Mouse (Mus musculus): ENCODE measurements at regions not wholly inside any gene's neighbourhood (a gene's known extent, or its start where the extent isn't known, plus 50 kb on each side); places are given as distances from the start of the nearest gene placed in this dataset.

DNA sequence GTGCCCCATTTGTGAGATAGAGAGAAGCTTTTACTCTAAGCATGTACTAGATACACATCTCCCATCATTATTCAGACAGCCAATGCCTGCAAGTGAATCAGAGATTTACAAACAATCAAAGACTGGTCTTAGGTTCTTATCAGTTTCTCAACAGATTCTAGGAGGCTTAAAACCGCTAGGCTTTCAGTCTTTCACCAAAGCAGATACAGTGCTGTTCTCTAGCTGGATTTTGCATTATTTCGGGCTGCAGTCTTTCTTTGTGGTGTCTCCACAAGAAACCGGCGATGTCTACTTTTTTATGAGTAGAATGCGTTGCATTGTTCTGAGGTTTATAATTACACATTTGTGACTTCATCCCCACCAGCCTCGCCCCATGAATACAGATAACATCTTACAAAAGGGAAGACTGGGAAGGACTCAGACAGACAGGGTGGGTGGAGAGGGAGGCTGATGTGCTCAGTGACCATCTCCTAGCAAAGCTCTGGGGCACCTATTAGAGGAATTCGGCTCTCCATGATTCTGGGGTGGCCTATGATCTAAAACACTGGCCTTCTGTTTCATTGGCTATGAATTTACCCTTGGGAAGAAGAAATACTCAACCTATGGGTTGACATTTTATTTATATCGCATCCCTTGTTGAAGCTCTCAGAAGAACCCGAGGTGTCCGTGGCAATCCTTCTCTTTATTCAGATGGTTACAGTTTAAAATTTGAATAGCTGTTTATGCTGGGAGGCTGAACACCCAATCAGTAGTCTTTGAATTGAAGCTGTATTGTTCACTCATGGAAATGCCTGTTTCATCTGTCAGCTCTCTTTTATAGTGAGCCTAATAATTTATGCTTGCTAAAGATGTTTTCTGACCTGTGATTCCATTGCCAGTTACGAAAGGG, 343.8 kb downstream of the Tmem161b start:
- no peaks in the 10 kb centered on the region for H3K9me3 ChIP-seq (ENCODE audit: control insufficient read depth, low read length)
- no peaks in the 10 kb centered on the region for H3K4me1 ChIP-seq (replicated peaks; ENCODE audit: control insufficient read depth, insufficient read depth, low read length)
- H3K4me2 ChIP-seq (ENCODE audit: low read length): no peak overlapping the region
- WGBS: 80% methylated on average over 11 of the region's 11 CpGs
- no peak for DNase-seq (ENCODE audit: low spot score)
- H3K9ac ChIP-seq (ENCODE audit: low read length): no peak overlapping the region
- no peaks in the 10 kb centered on the region for H3K36me3 ChIP-seq (ENCODE audit: control insufficient read depth, insufficient read depth, low read length)
- no peaks in the 10 kb centered on the region for H3K27me3 ChIP-seq (replicated peaks; ENCODE audit: control insufficient read depth, insufficient read depth, low read length)
- H3K4me3 ChIP-seq (ENCODE audit: low read depth, low read length): no peak overlapping the region
- H3K27ac ChIP-seq (ENCODE audit: low read depth): no peak overlapping the region
- ATAC-seq (replicated peaks; ENCODE audit: low FRiP score, low TSS enrichment, low read depth): no peak

DNA sequence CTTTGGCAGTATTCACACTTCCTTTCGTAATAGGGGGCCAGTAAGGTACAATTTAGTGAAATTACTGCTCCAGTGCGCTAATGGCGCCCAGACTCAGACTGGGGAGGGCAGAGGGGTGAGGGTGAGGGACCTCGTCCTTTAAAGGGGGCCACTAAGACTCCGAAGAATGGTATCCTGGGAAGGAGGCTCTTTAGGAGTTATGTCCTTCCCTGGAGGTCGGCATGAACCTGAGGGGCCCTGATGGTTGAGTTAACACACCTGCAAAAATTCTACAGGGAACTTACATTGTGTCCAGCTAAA, 344.4 kb downstream of the Tmem161b start:
- Histone ChIP-seq H3K27ac (ENCODE audit: low read depth) (no peak overlapping the region), H3K9ac (ENCODE audit: low read length) (no peak overlapping the region), H3K27me3 (replicated peaks; ENCODE audit: control insufficient read depth, insufficient read depth, low read length) (no peaks in the 10 kb centered on the region), H3K4me1 (replicated peaks; ENCODE audit: control insufficient read depth, insufficient read depth, low read length) (no peaks in the 10 kb centered on the region), H3K9me3 (ENCODE audit: control insufficient read depth, low read length) (no peaks in the 10 kb centered on the region), H3K36me3 (ENCODE audit: control insufficient read depth, insufficient read depth, low read length) (no peaks in the 10 kb centered on the region), H3K4me2 (ENCODE audit: low read length) (no peak overlapping the region), H3K4me3 (ENCODE audit: low read depth, low read length) (no peak overlapping the region)
- WGBS: 88% methylated on average over 6 of the region's 6 CpGs
- no peak for DNase-seq (ENCODE audit: low spot score)
- no peak for ATAC-seq (replicated peaks; ENCODE audit: low FRiP score, low TSS enrichment, low read depth)

DNA sequence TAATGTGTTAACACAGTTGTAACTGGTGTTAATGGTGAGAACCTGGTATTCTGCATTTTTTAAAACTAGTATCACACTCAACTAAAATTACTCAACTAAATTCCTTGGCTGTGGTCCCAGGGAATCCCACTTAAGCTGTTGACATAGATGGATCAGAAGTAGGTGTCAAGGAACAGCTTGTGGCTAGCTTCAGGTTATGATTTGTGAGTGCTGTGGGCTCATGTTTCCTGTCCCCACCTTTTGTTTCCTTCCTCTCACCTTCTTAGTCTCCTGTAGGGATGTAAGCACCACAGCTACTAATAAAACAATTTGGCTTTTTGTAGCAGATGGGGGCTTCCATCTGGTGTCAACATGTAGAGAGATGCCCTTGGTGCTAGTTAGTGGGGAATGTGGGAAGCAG, 347.3 kb downstream of the Tmem161b start:
- no peak overlapping the region for H3K27ac ChIP-seq (ENCODE audit: low read depth)
- no peak for DNase-seq (ENCODE audit: low spot score)
- no peak for ATAC-seq (replicated peaks; ENCODE audit: low FRiP score, low TSS enrichment, low read depth)
- no peak overlapping the region for H3K9ac ChIP-seq (ENCODE audit: low read length)
- no peaks in the 10 kb centered on the region for H3K27me3 ChIP-seq (replicated peaks; ENCODE audit: control insufficient read depth, insufficient read depth, low read length)
- no peaks in the 10 kb centered on the region for H3K4me1 ChIP-seq (replicated peaks; ENCODE audit: control insufficient read depth, insufficient read depth, low read length)
- no peak overlapping the region for H3K4me3 ChIP-seq (ENCODE audit: low read depth, low read length)
- H3K9me3 ChIP-seq (ENCODE audit: control insufficient read depth, low read length): no peaks in the 10 kb centered on the region
- H3K36me3 ChIP-seq (ENCODE audit: control insufficient read depth, insufficient read depth, low read length): no peaks in the 10 kb centered on the region
- H3K4me2 ChIP-seq (ENCODE audit: low read length): no peak overlapping the region

DNA sequence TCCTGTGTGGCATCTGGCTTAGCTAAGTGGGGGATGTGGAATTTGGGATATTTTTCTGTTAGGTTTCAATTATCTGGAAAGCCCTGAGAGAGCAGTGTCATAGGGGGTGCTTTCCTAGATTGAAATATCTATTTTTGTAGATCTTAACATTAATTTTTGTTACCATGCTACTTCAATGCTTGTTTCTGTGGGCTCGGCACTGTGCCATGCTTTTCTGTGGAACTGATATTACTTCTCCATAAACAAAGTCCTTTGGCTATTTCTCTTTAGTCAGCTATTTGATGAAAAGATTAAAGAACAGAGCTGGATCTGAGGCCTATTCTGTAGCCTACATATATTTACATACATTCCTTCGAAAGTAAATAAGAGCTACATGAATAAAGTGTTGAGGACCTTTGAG, 348.1 kb downstream of the Tmem161b start:
- Histone ChIP-seq H3K27me3 (replicated peaks; ENCODE audit: control insufficient read depth, insufficient read depth, low read length) (no peaks in the 10 kb centered on the region), H3K36me3 (ENCODE audit: control insufficient read depth, insufficient read depth, low read length) (no peaks in the 10 kb centered on the region), H3K4me1 (replicated peaks; ENCODE audit: control insufficient read depth, insufficient read depth, low read length) (no peaks in the 10 kb centered on the region), H3K4me2 (ENCODE audit: low read length) (no peak overlapping the region), H3K27ac (ENCODE audit: low read depth) (no peak overlapping the region), H3K9ac (ENCODE audit: low read length) (no peak overlapping the region), H3K4me3 (ENCODE audit: low read depth, low read length) (no peak overlapping the region), H3K9me3 (ENCODE audit: control insufficient read depth, low read length) (no peaks in the 10 kb centered on the region)
- no peak for ATAC-seq (replicated peaks; ENCODE audit: low FRiP score, low TSS enrichment, low read depth)
- WGBS: 84% methylated on average over 2 of the region's 2 CpGs
- no peak for DNase-seq (ENCODE audit: low spot score)

DNA sequence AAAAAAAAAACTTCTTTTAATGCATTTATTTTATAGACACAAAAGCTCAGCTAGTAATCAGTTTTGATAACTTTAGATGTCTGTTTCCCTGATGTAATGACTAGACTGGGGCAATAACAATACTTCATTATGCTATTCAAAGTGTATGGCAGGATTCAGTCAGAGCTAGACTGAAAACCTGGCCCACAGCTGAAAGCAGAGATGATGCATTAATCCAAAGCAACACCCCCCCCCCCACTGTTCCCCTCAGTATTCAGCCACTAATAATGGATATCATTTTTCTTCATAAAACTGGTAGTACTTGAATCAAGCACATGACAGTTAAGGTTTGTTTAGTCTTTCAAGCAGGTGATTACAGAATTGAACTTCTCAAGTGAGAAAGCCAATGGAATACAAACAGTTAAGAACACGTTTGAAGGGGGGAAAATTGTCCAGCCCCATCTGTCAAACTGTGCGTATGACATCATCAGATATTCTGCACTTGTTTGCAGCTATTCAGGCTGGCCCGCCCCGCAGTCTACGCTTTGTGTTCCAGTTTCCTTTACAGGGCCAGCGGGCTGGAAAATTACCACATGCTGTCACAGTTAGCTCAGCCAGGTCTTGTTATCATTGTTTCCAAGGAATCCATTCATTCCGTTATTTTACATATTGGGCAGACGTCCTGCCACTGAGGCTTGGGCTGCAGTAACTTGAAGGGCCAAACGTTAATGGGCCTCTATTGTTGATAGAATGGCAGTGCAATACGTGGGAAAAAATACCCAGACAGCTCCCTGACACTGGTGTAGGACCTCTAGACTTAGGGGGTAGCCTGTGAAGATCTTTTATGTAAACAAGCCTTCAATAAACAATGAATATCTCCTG, 349.1 kb downstream of the Tmem161b start:
- no peak for DNase-seq (ENCODE audit: low spot score)
- H3K9me3 ChIP-seq (ENCODE audit: control insufficient read depth, low read length): no peaks in the 10 kb centered on the region
- ATAC-seq (replicated peaks; ENCODE audit: low FRiP score, low TSS enrichment, low read depth): no peak
- H3K27ac ChIP-seq (ENCODE audit: low read depth): no peak overlapping the region
- no peak overlapping the region for H3K4me2 ChIP-seq (ENCODE audit: low read length)
- no peaks in the 10 kb centered on the region for H3K36me3 ChIP-seq (ENCODE audit: control insufficient read depth, insufficient read depth, low read length)
- no peak overlapping the region for H3K4me3 ChIP-seq (ENCODE audit: low read depth, low read length)
- H3K9ac ChIP-seq (ENCODE audit: low read length): no peak overlapping the region
- H3K4me1 ChIP-seq (replicated peaks; ENCODE audit: control insufficient read depth, insufficient read depth, low read length): no peaks in the 10 kb centered on the region
- no peaks in the 10 kb centered on the region for H3K27me3 ChIP-seq (replicated peaks; ENCODE audit: control insufficient read depth, insufficient read depth, low read length)
- 31% methylated on average over 10 of the region's 10 CpGs for WGBS

DNA sequence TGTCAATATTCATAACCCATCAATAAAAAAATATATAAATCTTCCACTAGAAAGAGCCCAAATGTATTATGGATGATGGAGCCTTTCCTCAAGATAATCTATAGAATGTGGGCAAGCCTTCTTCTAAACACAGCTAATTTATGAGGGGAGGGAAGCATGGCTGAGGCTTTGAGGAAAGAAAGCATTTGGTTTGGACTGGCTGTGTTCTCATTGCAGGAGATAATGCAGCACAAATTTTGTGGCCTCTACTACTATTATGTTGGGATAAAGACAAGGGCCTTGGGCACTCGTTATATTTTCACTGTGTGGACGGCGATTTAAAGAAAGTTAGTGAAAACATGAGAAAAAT, 349.7 kb downstream of the Tmem161b start:
- ATAC-seq (replicated peaks; ENCODE audit: low FRiP score, low TSS enrichment, low read depth): no peak
- Histone ChIP-seq H3K9me3 (ENCODE audit: control insufficient read depth, low read length) (no peaks in the 10 kb centered on the region), H3K36me3 (ENCODE audit: control insufficient read depth, insufficient read depth, low read length) (no peaks in the 10 kb centered on the region), H3K4me3 (ENCODE audit: low read depth, low read length) (no peak overlapping the region), H3K27ac (ENCODE audit: low read depth) (no peak overlapping the region), H3K4me2 (ENCODE audit: low read length) (no peak overlapping the region), H3K27me3 (replicated peaks; ENCODE audit: control insufficient read depth, insufficient read depth, low read length) (no peaks in the 10 kb centered on the region), H3K4me1 (replicated peaks; ENCODE audit: control insufficient read depth, insufficient read depth, low read length) (no peaks in the 10 kb centered on the region), H3K9ac (ENCODE audit: low read length) (no peak overlapping the region)
- no peak for DNase-seq (ENCODE audit: low spot score)
- WGBS: 90% methylated on average over 3 of the region's 3 CpGs

DNA sequence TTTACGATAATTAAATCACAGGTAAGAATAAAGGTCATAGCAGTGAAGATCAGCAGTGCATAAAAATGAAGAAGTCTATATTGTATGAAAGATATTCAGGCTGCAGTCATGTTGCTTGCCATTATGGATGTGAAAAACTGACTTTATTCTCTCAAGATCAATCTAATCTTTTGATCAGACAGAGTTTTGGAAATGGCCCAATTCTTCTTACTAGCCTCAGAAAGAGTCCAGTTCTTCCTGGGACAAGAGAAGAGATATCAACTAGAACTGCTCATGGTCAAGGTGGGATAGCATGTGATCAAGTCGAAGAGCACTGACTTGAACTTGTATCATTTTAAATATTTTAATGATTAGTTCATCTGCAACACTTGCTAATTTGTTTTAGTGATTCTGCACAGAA, 350.1 kb downstream of the Tmem161b start:
- WGBS: 96% methylated on average over 2 of the region's 2 CpGs
- no peaks in the 10 kb centered on the region for H3K4me1 ChIP-seq (replicated peaks; ENCODE audit: control insufficient read depth, insufficient read depth, low read length)
- H3K9ac ChIP-seq (ENCODE audit: low read length): no peak overlapping the region
- H3K9me3 ChIP-seq (ENCODE audit: control insufficient read depth, low read length): no peaks in the 10 kb centered on the region
- ATAC-seq (replicated peaks; ENCODE audit: low FRiP score, low TSS enrichment, low read depth): no peak
- H3K4me3 ChIP-seq (ENCODE audit: low read depth, low read length): no peak overlapping the region
- no peaks in the 10 kb centered on the region for H3K36me3 ChIP-seq (ENCODE audit: control insufficient read depth, insufficient read depth, low read length)
- DNase-seq (ENCODE audit: low spot score): no peak
- no peaks in the 10 kb centered on the region for H3K27me3 ChIP-seq (replicated peaks; ENCODE audit: control insufficient read depth, insufficient read depth, low read length)
- no peak overlapping the region for H3K4me2 ChIP-seq (ENCODE audit: low read length)
- H3K27ac ChIP-seq (ENCODE audit: low read depth): no peak overlapping the region

DNA sequence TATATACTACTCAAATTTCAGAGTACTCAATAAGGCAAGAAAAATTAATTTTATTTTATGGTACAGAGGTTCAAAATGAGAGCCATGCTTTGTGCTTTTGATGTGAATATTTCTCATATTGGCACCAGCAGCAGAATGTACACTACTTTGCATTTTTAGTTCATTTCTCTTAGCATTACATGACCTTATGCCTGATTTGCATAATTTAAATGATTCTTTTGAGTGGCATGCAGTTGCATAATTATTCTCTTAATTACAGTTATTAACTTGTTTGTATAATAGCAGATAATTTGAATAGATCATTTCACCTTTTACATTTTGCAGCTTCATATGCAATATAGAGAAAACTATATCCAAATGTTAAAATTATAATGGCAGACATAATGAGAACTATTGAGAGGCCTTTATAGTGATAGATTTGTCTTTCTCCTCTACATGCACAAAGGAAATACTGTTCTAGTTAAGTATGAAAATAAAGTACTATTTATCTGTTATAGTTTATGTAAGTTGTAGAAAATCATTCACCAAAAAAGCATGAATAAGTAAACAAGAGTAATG, 374.6 kb downstream of the Tmem161b start:
- Histone ChIP-seq H3K36me3 (ENCODE audit: control insufficient read depth, insufficient read depth, low read length) (no peaks in the 10 kb centered on the region), H3K9me3 (ENCODE audit: control insufficient read depth, low read length) (no peaks in the 10 kb centered on the region), H3K9ac (ENCODE audit: low read length) (no peak overlapping the region), H3K4me2 (ENCODE audit: low read length) (no peak overlapping the region), H3K27ac (ENCODE audit: low read depth) (no peak overlapping the region), H3K27me3 (replicated peaks; ENCODE audit: control insufficient read depth, insufficient read depth, low read length) (no peaks in the 10 kb centered on the region), H3K4me3 (ENCODE audit: low read depth, low read length) (no peak overlapping the region), H3K4me1 (replicated peaks; ENCODE audit: control insufficient read depth, insufficient read depth, low read length) (no peaks in the 10 kb centered on the region)
- DNase-seq (ENCODE audit: low spot score) (no peak), ATAC-seq (replicated peaks; ENCODE audit: low FRiP score, low TSS enrichment, low read depth) (no peak)
